Mouse (Mus musculus) CD4-positive helper T cell, adult 2 months (primary cell): Measurements from ENCODE around the gene Atp6v1g1.

Source experiments
- DNase-seq: peaks from one replicate; pipeline ENCODE4 v3.0.0-alpha.2; 2012; ENCODE audit warnings: low read depth, missing footprints, low spot score

Atp6v1g1 gene

GRCm38 (mm10) chr4:63579649-63580048, 35.1 kb downstream of the Atp6v1g1 start:
- DNase-seq, result no peak

- no peak for DNase-seq
These were observed 35.5 kb downstream of the Atp6v1g1 start for GRCm38 (mm10) chr4:63580078-63580477.

GRCm38 (mm10) chr4:63582580-63582979, 38.0 kb downstream of the Atp6v1g1 start:
- no peak for DNase-seq

- no peak for DNase-seq
These were observed 40.6 kb downstream of the Atp6v1g1 start for GRCm38 (mm10) chr4:63585216-63585615.

- no peak for DNase-seq
These were observed 41.7 kb downstream of the Atp6v1g1 start for GRCm38 (mm10) chr4:63586240-63586639.

- DNase-seq, result no peak
These were observed 45.4 kb downstream of the Atp6v1g1 start for GRCm38 (mm10) chr4:63589987-63590386.

- DNase-seq, result peak; percentile 23
These were observed 46.0 kb downstream of the Atp6v1g1 start for GRCm38 (mm10) chr4:63590538-63590937.

- DNase-seq, result no peak
These were observed 50.0 kb downstream of the Atp6v1g1 start for GRCm38 (mm10) chr4:63594459-63595110.

GRCm38 (mm10) chr4:63595259-63595658, 50.7 kb downstream of the Atp6v1g1 start:
- peak; percentile 71 for DNase-seq

GRCm38 (mm10) chr4:63596010-63596409, 51.4 kb downstream of the Atp6v1g1 start:
- no peak for DNase-seq
